Mouse (Mus musculus): ENCODE data around the gene Nop16.

Gene Nop16

DNA sequence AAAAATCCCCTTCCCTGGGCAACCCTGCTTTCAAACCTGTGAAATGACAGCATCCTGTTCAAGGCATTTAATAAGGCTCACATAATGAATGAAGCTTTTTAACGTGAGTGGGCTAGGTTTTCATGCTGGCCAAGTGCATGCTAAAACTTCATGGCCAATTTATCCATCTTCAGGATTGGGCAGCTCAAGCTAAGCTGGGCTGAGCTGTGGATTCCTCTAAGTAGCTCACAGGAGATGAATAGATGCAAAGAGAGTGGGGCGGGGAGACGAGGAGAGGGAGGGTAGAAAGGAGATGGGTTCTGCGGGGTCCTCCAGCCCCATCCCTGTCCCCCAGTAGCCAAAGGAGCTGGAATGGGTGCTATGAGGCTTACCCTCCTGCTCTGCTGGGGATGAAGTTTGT, 14.3 kb upstream of the Nop16 start:
- Histone ChIP-seq H3K4me1 (replicated peaks; ENCODE audit: low read depth, low read length) (peaks cover 92% of the 10 kb centered on the region), H3K36me3 (ENCODE audit: insufficient read depth, low read length) (peaks cover 43% of the 10 kb centered on the region), H3K27me3 (ENCODE audit: insufficient read depth, low read length) (no peaks in the 10 kb centered on the region), H3K4me3 (replicated peaks; ENCODE audit: low read length) (peak overlapping the region; percentile 58), H3K9me3 (ENCODE audit: low read length) (no peaks in the 10 kb centered on the region)
- TF ChIP-seq NANOG (IDR thresholded peaks at IDR 0.05; ENCODE audit: borderline replicate concordance, low read length): no peak
- TF ChIP-seq CTCF (conservative IDR thresholded peaks at IDR 0.05; ENCODE audit: low read length): no peak
- TF ChIP-seq POU5F1 (IDR thresholded peaks at IDR 0.05; ENCODE audit: borderline replicate concordance, low read length): no peak

GRCm38 (mm10) chr13:54603501-54603900, 13.6 kb upstream of the Nop16 start:
- TF ChIP-seq NANOG (IDR thresholded peaks at IDR 0.05; ENCODE audit: borderline replicate concordance, low read length): no peak
- TF ChIP-seq CTCF (conservative IDR thresholded peaks at IDR 0.05; ENCODE audit: low read length): no peak
- TF ChIP-seq POU5F1 (IDR thresholded peaks at IDR 0.05; ENCODE audit: borderline replicate concordance, low read length): no peak
- no peaks in the 10 kb centered on the region for H3K27me3 ChIP-seq (ENCODE audit: insufficient read depth, low read length)
- H3K36me3 ChIP-seq (ENCODE audit: insufficient read depth, low read length): peaks cover 51% of the 10 kb centered on the region
- no peaks in the 10 kb centered on the region for H3K9me3 ChIP-seq (ENCODE audit: low read length)
- H3K4me1 ChIP-seq (replicated peaks; ENCODE audit: low read depth, low read length): peaks cover 92% of the 10 kb centered on the region
- H3K4me3 ChIP-seq (replicated peaks; ENCODE audit: low read length): peak overlapping the region; percentile 58

DNA sequence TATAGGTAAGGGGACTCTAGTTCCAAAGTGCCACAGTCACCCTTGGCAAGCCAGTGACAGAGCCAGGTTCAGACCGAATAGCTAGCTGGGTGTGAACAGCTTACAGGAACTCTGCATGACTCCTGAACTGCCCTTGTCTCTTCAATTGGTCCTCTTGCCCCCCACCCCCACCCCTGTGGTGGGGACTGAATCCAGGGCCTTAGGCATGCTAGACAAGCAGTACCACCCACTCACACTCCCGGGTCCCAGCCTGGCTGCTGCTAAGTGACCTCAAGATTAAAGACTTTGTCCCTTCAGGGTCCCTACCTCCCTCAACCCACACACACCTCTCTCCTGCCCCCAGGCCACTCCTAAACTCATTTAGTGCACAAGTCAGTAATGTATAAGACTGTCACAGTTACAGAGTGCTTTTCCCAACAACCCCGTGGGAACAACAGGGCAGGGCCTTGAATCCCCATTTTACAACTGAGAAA, 12.8 kb upstream of the Nop16 start:
- Histone ChIP-seq H3K9me3 (ENCODE audit: low read length) (no peaks in the 10 kb centered on the region), H3K36me3 (ENCODE audit: insufficient read depth, low read length) (peaks cover 59% of the 10 kb centered on the region), H3K27me3 (ENCODE audit: insufficient read depth, low read length) (no peaks in the 10 kb centered on the region), H3K4me3 (replicated peaks; ENCODE audit: low read length) (peak overlapping the region; percentile 56), H3K4me1 (replicated peaks; ENCODE audit: low read depth, low read length) (peaks cover 93% of the 10 kb centered on the region)
- no peak for TF ChIP-seq CTCF (conservative IDR thresholded peaks at IDR 0.05; ENCODE audit: low read length)
- no peak for TF ChIP-seq POU5F1 (IDR thresholded peaks at IDR 0.05; ENCODE audit: borderline replicate concordance, low read length)
- TF ChIP-seq NANOG (IDR thresholded peaks at IDR 0.05; ENCODE audit: borderline replicate concordance, low read length): no peak; the same call in 1 of the 2 replicates

DNA sequence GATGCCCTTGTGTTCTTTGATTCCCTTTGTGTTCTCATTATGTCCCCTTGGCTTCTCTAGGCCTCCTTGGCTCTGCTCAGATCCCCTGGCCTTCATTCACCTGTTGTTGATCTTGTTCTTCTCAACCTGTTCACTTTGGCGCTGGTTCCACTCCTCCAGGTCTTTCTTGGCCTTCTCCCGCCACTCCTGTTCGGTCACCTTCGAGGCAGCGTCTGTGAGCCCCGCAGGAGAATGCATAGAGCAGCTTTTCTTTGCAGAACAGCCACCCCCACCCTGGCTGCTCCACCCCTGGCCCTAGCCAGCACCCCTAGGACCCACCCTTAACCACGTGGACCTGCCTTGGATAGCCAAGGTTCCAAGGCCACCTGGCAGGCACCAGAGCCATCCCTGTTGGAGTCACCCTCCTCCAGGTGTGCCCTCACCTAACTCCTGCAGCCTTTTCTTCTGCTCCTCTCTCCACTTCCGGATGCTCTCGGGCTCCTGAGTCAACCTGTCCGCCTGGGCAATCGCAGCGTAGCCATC, 8.8 kb upstream of the Nop16 start:
- peaks cover 92% of the 10 kb centered on the region for H3K4me1 ChIP-seq (replicated peaks; ENCODE audit: low read depth, low read length)
- TF ChIP-seq CTCF (conservative IDR thresholded peaks at IDR 0.05; ENCODE audit: low read length): no peak
- no peak for TF ChIP-seq NANOG (IDR thresholded peaks at IDR 0.05; ENCODE audit: borderline replicate concordance, low read length)
- TF ChIP-seq POU5F1 (IDR thresholded peaks at IDR 0.05; ENCODE audit: borderline replicate concordance, low read length): no peak
- no peaks in the 10 kb centered on the region for H3K9me3 ChIP-seq (ENCODE audit: low read length)
- peak overlapping the region; percentile 57 for H3K4me3 ChIP-seq (replicated peaks; ENCODE audit: low read length)
- peaks cover 73% of the 10 kb centered on the region for H3K36me3 ChIP-seq (ENCODE audit: insufficient read depth, low read length)
- no peaks in the 10 kb centered on the region for H3K27me3 ChIP-seq (ENCODE audit: insufficient read depth, low read length)

DNA sequence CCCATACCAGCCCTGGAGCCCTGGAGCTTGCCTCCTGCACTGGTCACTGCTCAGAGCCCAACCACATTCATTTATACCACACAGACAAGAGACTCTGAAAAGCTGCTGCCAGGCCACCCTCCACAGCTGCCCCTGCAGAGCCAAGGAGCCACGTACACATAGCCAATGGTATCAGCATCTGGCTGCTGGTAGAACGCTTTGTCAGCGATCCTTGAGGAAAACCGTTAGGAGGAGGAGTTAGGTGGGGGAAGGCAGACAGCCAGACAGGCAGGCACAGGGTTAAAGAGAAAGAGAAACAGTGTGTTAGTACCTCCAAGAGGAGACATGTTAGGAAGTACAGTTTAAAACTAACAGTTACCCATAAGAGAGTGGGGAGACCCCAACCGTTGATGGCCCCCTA, 7.0 kb upstream of the Nop16 start:
- Histone ChIP-seq H3K27me3 (ENCODE audit: insufficient read depth, low read length) (no peaks in the 10 kb centered on the region), H3K4me3 (replicated peaks; ENCODE audit: low read length) (no peak overlapping the region), H3K4me1 (replicated peaks; ENCODE audit: low read depth, low read length) (peaks cover 92% of the 10 kb centered on the region), H3K9me3 (ENCODE audit: low read length) (no peaks in the 10 kb centered on the region), H3K36me3 (ENCODE audit: insufficient read depth, low read length) (peaks cover 92% of the 10 kb centered on the region)
- TF ChIP-seq POU5F1 (IDR thresholded peaks at IDR 0.05; ENCODE audit: borderline replicate concordance, low read length) (no peak), CTCF (conservative IDR thresholded peaks at IDR 0.05; ENCODE audit: low read length) (no peak), NANOG (IDR thresholded peaks at IDR 0.05; ENCODE audit: borderline replicate concordance, low read length) (no peak)

- Histone ChIP-seq H3K4me1 (replicated peaks; ENCODE audit: low read depth, low read length) (peaks cover 92% of the 10 kb centered on the region), H3K4me3 (replicated peaks; ENCODE audit: low read length) (no peak overlapping the region), H3K9me3 (ENCODE audit: low read length) (no peaks in the 10 kb centered on the region), H3K36me3 (ENCODE audit: insufficient read depth, low read length) (peaks cover 94% of the 10 kb centered on the region), H3K27me3 (ENCODE audit: insufficient read depth, low read length) (no peaks in the 10 kb centered on the region)
- TF ChIP-seq NANOG (IDR thresholded peaks at IDR 0.05; ENCODE audit: borderline replicate concordance, low read length): no peak
- no peak for TF ChIP-seq POU5F1 (IDR thresholded peaks at IDR 0.05; ENCODE audit: borderline replicate concordance, low read length)
- no peak for TF ChIP-seq CTCF (conservative IDR thresholded peaks at IDR 0.05; ENCODE audit: low read length)
Measured at GRCm38 (mm10) chr13:54596107-54596690, 6.3 kb upstream of the Nop16 start.

GRCm38 (mm10) chr13:54593617-54594016, 3.7 kb upstream of the Nop16 start:
- peaks cover 85% of the 10 kb centered on the region for H3K4me1 ChIP-seq (replicated peaks; ENCODE audit: low read depth, low read length)
- H3K9me3 ChIP-seq (ENCODE audit: low read length): no peaks in the 10 kb centered on the region
- H3K36me3 ChIP-seq (ENCODE audit: insufficient read depth, low read length): peaks cover 79% of the 10 kb centered on the region
- H3K27me3 ChIP-seq (ENCODE audit: insufficient read depth, low read length): no peaks in the 10 kb centered on the region
- no peak overlapping the region for H3K4me3 ChIP-seq (replicated peaks; ENCODE audit: low read length)
- TF ChIP-seq CTCF (conservative IDR thresholded peaks at IDR 0.05; ENCODE audit: low read length): no peak
- TF ChIP-seq POU5F1 (IDR thresholded peaks at IDR 0.05; ENCODE audit: borderline replicate concordance, low read length): no peak
- TF ChIP-seq NANOG (IDR thresholded peaks at IDR 0.05; ENCODE audit: borderline replicate concordance, low read length): no peak

- TF ChIP-seq NANOG (IDR thresholded peaks at IDR 0.05; ENCODE audit: borderline replicate concordance, low read length) (no peak), POU5F1 (IDR thresholded peaks at IDR 0.05; ENCODE audit: borderline replicate concordance, low read length) (no peak), CTCF (conservative IDR thresholded peaks at IDR 0.05; ENCODE audit: low read length) (no peak)
- Histone ChIP-seq H3K9me3 (ENCODE audit: low read length) (no peaks in the 10 kb centered on the region), H3K4me1 (replicated peaks; ENCODE audit: low read depth, low read length) (peaks cover 73% of the 10 kb centered on the region), H3K36me3 (ENCODE audit: insufficient read depth, low read length) (peaks cover 79% of the 10 kb centered on the region), H3K27me3 (ENCODE audit: insufficient read depth, low read length) (no peaks in the 10 kb centered on the region), H3K4me3 (replicated peaks; ENCODE audit: low read length) (peak overlapping the region; percentile 97; the same call in 1 of the 2 replicates)
Measured at GRCm38 (mm10) chr13:54591776-54592356, 2.0 kb upstream of the Nop16 start.
